9 mouse cellular contexts compared by ENCODE assay signal in the genomic region with DNA sequence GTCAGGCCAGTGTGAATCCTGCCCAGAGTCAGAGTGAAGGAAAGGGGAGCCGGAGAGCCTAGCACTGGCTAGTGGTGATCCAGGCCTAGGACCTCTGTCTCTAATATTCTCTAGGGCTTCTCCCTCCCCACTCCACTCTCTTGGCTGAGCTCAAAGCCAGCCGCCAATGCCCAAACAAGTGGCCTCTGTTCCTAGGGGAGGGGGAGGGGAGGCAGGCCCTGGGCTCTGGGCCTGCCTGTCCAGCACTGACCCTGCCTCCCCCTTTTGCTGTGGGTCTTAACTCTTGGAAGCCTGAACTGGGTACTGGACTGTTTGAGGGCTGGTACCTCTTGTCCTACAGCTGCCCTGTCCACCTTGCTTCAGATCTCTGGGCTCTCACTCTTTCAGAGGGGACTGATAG. TPM values are rescaled to one million over a fixed set of nuclear protein-coding genes. Genes with fewer than 3 reads are reported as not detected.
A peak's percentile ranks its signal among the peaks of the same experiment; 100 is the strongest.
DNase-seq lines count a peak whose midpoint lies in the region; ATAC-seq and TF ChIP-seq lines count a peak whose summit lies in the region.
"Had no signal": no experiment of that assay in that cellular context is flagged by ENCODE, and none has a peak within 500 bp of the region (broad histone marks: within the 10 kb centered on the region; RNA-seq: fewer than 3 reads in every experiment).

No protein-coding gene starts in this region.

- 0 out of 2 replicates have a peak overlapping the region, but pooled peaks have one; percentile 3 for H3K4me2 ChIP-seq in intestine, embryonic 15.5 days (replicated peaks)
- H3K4me2 ChIP-seq in intestine, embryonic 16.5 days (ENCODE audit: low read depth, low read length): no peak overlapping the region
- H3K4me2 ChIP-seq in forebrain, postnatal 0 days (ENCODE audit: low read depth): peak overlapping the region; percentile 97

- no peaks in the 10 kb centered on the region for H3K27me3 ChIP-seq in intestine, embryonic 15.5 days (replicated peaks)
- H3K27me3 ChIP-seq in intestine, embryonic 16.5 days (replicated peaks; ENCODE audit: control insufficient read depth, insufficient read depth, low read length): no peaks in the 10 kb centered on the region
- no peaks in the 10 kb centered on the region for H3K27me3 ChIP-seq in forebrain, postnatal 0 days (ENCODE audit: insufficient read depth, low read length)

- H3K4me3 ChIP-seq in intestine, embryonic 15.5 days (replicated peaks): no peak overlapping the region
- no peak overlapping the region for H3K4me3 ChIP-seq in intestine, embryonic 16.5 days (ENCODE audit: low read length)
- H3K4me3 ChIP-seq in forebrain, postnatal 0 days (ENCODE audit: low read depth, low read length): no peak overlapping the region

- no peaks in the 10 kb centered on the region for H3K36me3 ChIP-seq in intestine, embryonic 15.5 days
- 0 out of 2 replicates have a peak, but pooled peaks cover 6% of the 10 kb centered on the region for H3K36me3 ChIP-seq in intestine, embryonic 16.5 days (ENCODE audit: control insufficient read depth, insufficient read depth, low read length)
- H3K36me3 ChIP-seq in forebrain, postnatal 0 days (ENCODE audit: insufficient read depth): no peaks in the 10 kb centered on the region

- WGBS in intestine, embryonic 15.5 days: 39% methylated on average over 2 of the region's 2 CpGs
- 62% methylated on average over 2 of the region's 2 CpGs for WGBS in intestine, embryonic 16.5 days
- whole genome bisulfite sequencing in forebrain, postnatal 0 days: 19% methylated on average over 2 of the region's 2 CpGs

- intact Hi-C loops in left cerebral cortex, postnatal 25 days (cut with DNase I): no loop called here

- no peak overlapping the region for H3K9ac ChIP-seq in intestine, embryonic 15.5 days
- H3K9ac ChIP-seq in intestine, embryonic 16.5 days (ENCODE audit: low read depth, low read length): no peak overlapping the region
- H3K9ac ChIP-seq in forebrain, postnatal 0 days: no peak overlapping the region

- H3K4me1 ChIP-seq in intestine, embryonic 15.5 days (replicated peaks): peaks cover 22% of the 10 kb centered on the region
- peaks cover 27% of the 10 kb centered on the region for H3K4me1 ChIP-seq in intestine, embryonic 16.5 days (ENCODE audit: control insufficient read depth, insufficient read depth, low read length)
- no peaks in the 10 kb centered on the region; the same call in 1 of the 2 replicates for H3K4me1 ChIP-seq in forebrain, postnatal 0 days (ENCODE audit: insufficient read depth)

- ATAC-seq in intestine, embryonic 15.5 days: no peak
- ATAC-seq in intestine, embryonic 16.5 days: no peak
- ATAC-seq in forebrain, postnatal 0 days: peak; percentile 87

- TF ChIP-seq CTCF in forebrain, postnatal 0 days (IDR thresholded peaks at IDR 0.05; ENCODE audit: low read depth): no peak

- DNase-seq in forebrain, postnatal 0 days: peak; percentile 63
- peak; percentile 50 to 70 for DNase-seq in left cerebral cortex, postnatal 25 days (ENCODE audit: low spot score in 2 of 2)
- peak; percentile 67 for DNase-seq in right cerebral cortex, adult 18-20 months
- no peak for DNase-seq in ovary, adult 18-20 months (ENCODE audit: low spot score)
- no peak for DNase-seq in lung, postnatal 36 days
- DNase-seq in testis, postnatal 14 days (ENCODE audit: low spot score): no peak

- H3K27ac ChIP-seq in intestine, embryonic 15.5 days: no peak overlapping the region
- no peak overlapping the region for H3K27ac ChIP-seq in intestine, embryonic 16.5 days (ENCODE audit: low read length)
- peak overlapping the region; percentile 35; the same call in 1 of the 2 replicates for H3K27ac ChIP-seq in forebrain, postnatal 0 days (ENCODE audit: low read depth, low read length)
- H3K27ac ChIP-seq: macrophage had no signal

- H3K9me3 ChIP-seq in intestine, embryonic 15.5 days: no peaks in the 10 kb centered on the region
- H3K9me3 ChIP-seq in intestine, embryonic 16.5 days (ENCODE audit: control insufficient read depth, low read length): no peaks in the 10 kb centered on the region
- no peaks in the 10 kb centered on the region for H3K9me3 ChIP-seq in forebrain, postnatal 0 days (ENCODE audit: low read length)

RNA-seq across cellular contexts. Expression of gene Arap1, which starts 2.0 kb away (rescaled TPM):
- 56.3 and 58.4 TPM in 2 replicates for polyA plus RNA-seq in intestine, embryonic 15.5 days (2015; fragmentation: Nextera tagmentation; extraction: Ambion mirVana)
- 60.9 and 61.8 TPM in 2 replicates for polyA plus RNA-seq in intestine, embryonic 16.5 days (2015; fragmentation: Nextera tagmentation; extraction: Ambion mirVana)
- 14.3 and 15.8 TPM in 2 replicates for total RNA-seq in forebrain, postnatal 0 days (2014; rRNA removed)
- polyA plus RNA-seq in forebrain, postnatal 0 days (2015; fragmentation: Nextera tagmentation; extraction: Ambion mirVana): 8.0 and 10.5 TPM in 2 replicates
- total RNA-seq in left cerebral cortex, postnatal 25 days (2021): 10 to 100 TPM; 17.9 to 19.9 TPM

RNA-seq across cellular contexts. Expression of gene Stard10, which starts 33.0 kb away (rescaled TPM):
- polyA plus RNA-seq in intestine, embryonic 15.5 days (2015; fragmentation: Nextera tagmentation; extraction: Ambion mirVana): 111 and 125 TPM in 2 replicates
- 101 and 106 TPM in 2 replicates for polyA plus RNA-seq in intestine, embryonic 16.5 days (2015; fragmentation: Nextera tagmentation; extraction: Ambion mirVana)
- total RNA-seq in forebrain, postnatal 0 days (2014; rRNA removed): 17.3 and 24.5 TPM in 2 replicates
- 11.0 and 12.2 TPM in 2 replicates for polyA plus RNA-seq in forebrain, postnatal 0 days (2015; fragmentation: Nextera tagmentation; extraction: Ambion mirVana)
- 10 to 100 TPM; 60.4 to 66.1 TPM for total RNA-seq in left cerebral cortex, postnatal 25 days (2021)

RNA-seq across cellular contexts. Expression of gene Atg16l2, which starts 47.8 kb away (rescaled TPM):
- 14.3 and 16.1 TPM in 2 replicates for polyA plus RNA-seq in intestine, embryonic 15.5 days (2015; fragmentation: Nextera tagmentation; extraction: Ambion mirVana)
- polyA plus RNA-seq in intestine, embryonic 16.5 days (2015; fragmentation: Nextera tagmentation; extraction: Ambion mirVana): 13.4 and 17.3 TPM in 2 replicates
- 35.3 and 51.9 TPM in 2 replicates for total RNA-seq in forebrain, postnatal 0 days (2014; rRNA removed)
- 13.9 and 21.6 TPM in 2 replicates for polyA plus RNA-seq in forebrain, postnatal 0 days (2015; fragmentation: Nextera tagmentation; extraction: Ambion mirVana)
- total RNA-seq in left cerebral cortex, postnatal 25 days (2021): 10 to 100 TPM; 49.9 to 59.4 TPM

Comparison
In these comparisons a context has a peak if more than half of its experiments do, and no peak if none do; other contexts are left out.
1. DNase-seq: peak in forebrain, postnatal 0 days (single experiment), left cerebral cortex, postnatal 25 days (2 of 2) and right cerebral cortex, adult 18-20 months (single experiment); none in ovary, adult 18-20 months (single experiment), lung, postnatal 36 days (single experiment) and testis, postnatal 14 days (single experiment).